Mouse (Mus musculus) heart, postnatal 0 days (tissue): ENCODE results near the gene Slc9a3r2.

Source experiments
- CTCF ChIP-seq: IDR thresholded peaks from 2 replicates; pipeline ENCODE4 v1.5.1; 2016; ENCODE audit warnings: antibody characterized with exemption, control low read depth, low read depth
- EP300 ChIP-seq: IDR thresholded peaks from 2 replicates; pipeline ENCODE4 v1.6.1; 2016; ENCODE audit warnings: antibody characterized with exemption, low read depth

- TF ChIP-seq CTCF (no peak), EP300 (no peak)
Measured at GRCm38 (mm10) chr17:24617561-24618194, 32.4 kb downstream of the Slc9a3r2 start.
